Mouse (Mus musculus) heart, postnatal 0 days (tissue): ENCODE results near the gene Ppp1r14c.

Source experiments
- CTCF ChIP-seq: IDR thresholded peaks from 2 replicates; pipeline ENCODE4 v1.5.1; 2016; ENCODE audit warnings: antibody characterized with exemption, control low read depth, low read depth
- EP300 ChIP-seq: IDR thresholded peaks from 2 replicates; pipeline ENCODE4 v1.6.1; 2016; ENCODE audit warnings: antibody characterized with exemption, low read depth

GRCm38 (mm10) chr10:3393548-3393947 is 27.7 kb downstream of the Ppp1r14c start:
- TF ChIP-seq CTCF, result no peak
- TF ChIP-seq EP300, result no peak
